Mouse (Mus musculus): ENCODE data around the gene Tor3a. TPM values are rescaled to one million over a fixed set of nuclear protein-coding genes. Genes with fewer than 3 reads are reported as not detected.

Tor3a gene
- total RNA-seq, 2 experiments from 2014 or later: 5.4 to 6.4 TPM

DNA sequence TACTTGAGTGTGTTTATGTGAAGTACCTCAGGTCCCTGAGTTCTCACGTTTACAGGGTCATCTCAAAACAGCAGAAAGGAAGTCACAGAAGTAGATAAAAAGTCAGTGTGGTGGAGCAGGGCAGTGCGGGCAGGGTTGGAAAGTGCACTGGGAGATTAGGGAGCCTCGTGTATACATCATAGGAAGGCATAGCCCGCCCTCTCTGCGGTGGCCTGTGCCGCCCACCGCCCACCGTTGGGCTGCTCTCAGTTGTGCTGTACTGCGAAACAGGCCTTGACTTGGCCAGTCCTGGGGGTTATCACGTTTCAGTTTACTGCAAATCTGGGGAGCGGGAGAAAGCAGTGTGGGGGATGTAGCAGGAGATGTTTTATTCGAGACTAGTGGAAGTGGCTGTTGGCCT lies 31.3 kb downstream of the Tor3a start:
- intact Hi-C loops (cut with DNase I): no loop called here
- DNase-seq (ENCODE audit: low spot score in 2 of 2): no peak

GRCm38 (mm10) chr1:156641808-156642207 lies 32.3 kb downstream of the Tor3a start:
- intact Hi-C loops (cut with DNase I): no loop called here
- DNase-seq (ENCODE audit: low spot score in 2 of 2): no peak

GRCm38 (mm10) chr1:156640577-156640976 lies 33.6 kb downstream of the Tor3a start:
- DNase-seq (ENCODE audit: low spot score in 2 of 2): no peak
- intact Hi-C loops (cut with DNase I): no loop called here

GRCm38 (mm10) chr1:156639455-156639854 lies 34.7 kb downstream of the Tor3a start:
- intact Hi-C loops (cut with DNase I): no loop called here
- DNase-seq (ENCODE audit: low spot score in 2 of 2): no peak

DNA sequence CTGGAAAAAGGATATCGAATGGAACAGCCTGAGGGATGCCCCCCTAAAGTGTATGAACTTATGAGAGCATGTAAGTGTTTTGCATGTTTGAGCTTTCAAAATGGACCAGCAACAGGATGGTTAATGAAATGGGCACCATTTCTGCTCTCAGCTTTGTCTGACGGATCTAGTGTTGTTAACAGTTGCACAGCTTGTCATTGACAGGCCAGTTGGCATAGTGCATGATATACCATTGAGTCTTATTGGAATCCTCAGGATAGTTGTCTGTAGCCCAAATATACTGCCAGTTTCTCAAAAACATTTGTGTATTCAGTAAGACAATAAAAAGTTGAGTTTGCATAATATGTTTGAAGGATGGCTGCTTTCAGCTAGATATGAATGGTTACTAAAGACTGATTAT lies 39.0 kb downstream of the Tor3a start:
- no peak for DNase-seq (ENCODE audit: low spot score in 2 of 2)
- intact Hi-C loops (cut with DNase I): no loop called here

DNA sequence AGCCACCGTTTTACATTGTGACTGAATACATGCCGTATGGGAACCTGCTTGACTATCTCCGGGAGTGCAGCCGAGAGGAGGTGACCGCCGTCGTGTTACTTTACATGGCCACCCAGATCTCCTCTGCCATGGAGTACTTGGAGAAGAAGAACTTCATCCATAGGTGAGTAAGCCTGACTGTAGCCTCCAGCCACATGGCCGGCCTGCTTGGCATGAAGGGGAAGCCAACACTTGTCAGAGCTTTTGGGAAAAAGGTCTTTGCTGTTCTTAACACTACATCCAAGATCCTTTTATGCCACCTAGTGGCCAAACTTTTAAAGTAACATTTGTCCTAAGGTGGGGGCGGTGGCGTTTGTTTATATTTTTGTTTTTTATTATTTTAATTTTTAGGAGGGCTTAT lies 41.1 kb downstream of the Tor3a start:
- intact Hi-C loops (cut with DNase I): loop anchor here (2.0 to 5.0 kb wide), 4 partner anchors 51 to 371 kb away; partner anchors contain the start of gene Abl2
- peak; percentile 29 to 47 for DNase-seq (ENCODE audit: low spot score in 2 of 2)

DNA sequence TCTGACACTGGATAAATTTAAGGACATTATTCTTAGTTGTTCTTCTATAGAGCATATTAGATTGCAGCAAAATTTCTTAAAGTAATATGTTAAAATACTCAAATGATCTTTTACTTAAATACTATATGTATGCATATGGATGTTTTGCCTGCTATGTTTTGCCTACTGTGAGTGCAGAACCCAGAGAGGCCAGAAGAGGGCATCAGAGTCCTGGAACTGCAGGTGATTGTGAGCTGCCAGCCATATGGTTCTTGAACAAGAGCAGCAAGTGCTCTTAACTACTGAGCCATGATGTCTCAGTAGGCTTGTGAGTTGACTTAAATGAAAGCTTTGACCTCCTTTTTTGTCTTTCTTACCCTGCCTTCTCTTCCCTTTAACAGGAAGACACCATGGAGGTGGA lies 43.2 kb downstream of the Tor3a start:
- intact Hi-C loops (cut with DNase I): loop anchor here (5.0 kb wide), 3 partner anchors 49 to 369 kb away; partner anchors contain the start of gene Abl2

DNA sequence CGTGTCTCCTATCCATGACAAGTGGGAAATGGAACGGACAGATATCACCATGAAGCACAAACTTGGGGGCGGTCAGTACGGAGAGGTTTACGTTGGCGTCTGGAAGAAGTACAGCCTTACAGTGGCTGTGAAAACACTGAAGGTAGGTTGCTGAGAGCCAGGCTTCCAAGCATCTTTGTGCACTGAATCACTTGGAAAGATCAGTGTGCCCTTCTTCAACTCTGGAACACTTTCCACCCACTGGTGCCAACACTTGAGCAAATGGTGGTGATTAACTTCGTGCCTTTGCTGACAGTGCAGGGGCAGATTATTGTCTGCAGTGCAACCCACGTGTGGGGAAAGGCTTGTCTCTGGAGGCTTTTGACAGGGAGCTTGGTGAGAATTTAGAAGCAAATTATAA lies 44.2 kb downstream of the Tor3a start:
- peak in 1 of 2 experiments; percentile 46 for DNase-seq (ENCODE audit: low spot score in 2 of 2)
- intact Hi-C loops (cut with DNase I): loop anchor here (5.0 kb wide), 3 partner anchors 48 to 368 kb away; partner anchors contain the start of gene Abl2

More for the DNA sequence above, 43.2 kb downstream of the Tor3a start:
- DNase-seq (ENCODE audit: low spot score in 2 of 2): no peak

GRCm38 (mm10) chr1:156626729-156627128 lies 47.4 kb downstream of the Tor3a start:
- intact Hi-C loops (cut with DNase I): no loop called here
- no peak for DNase-seq (ENCODE audit: low spot score in 2 of 2)

DNA sequence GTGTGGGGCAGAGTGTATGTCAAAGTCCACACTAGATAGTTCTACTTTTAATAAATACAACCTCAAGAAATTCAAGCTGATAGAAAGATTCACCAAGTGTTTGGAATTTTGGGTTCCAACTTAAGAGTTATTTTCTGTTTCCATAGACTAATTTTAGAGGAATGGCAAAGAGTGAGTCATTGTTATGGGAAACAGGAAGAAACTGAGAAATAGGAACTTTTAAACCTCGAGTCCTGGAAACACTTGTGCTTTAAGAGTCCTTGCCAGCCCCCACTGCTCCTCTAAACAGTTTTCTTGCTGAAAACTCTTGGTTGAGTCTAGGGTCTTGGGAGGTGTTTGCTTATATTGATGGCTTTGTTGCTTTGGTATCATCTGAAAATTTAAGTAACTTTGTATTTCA lies 49.9 kb downstream of the Tor3a start:
- intact Hi-C loops (cut with DNase I): no loop called here
- DNase-seq (ENCODE audit: low spot score in 2 of 2): no peak

GRCm38 (mm10) chr1:156620951-156621350 lies 53.2 kb downstream of the Tor3a start:
- intact Hi-C loops (cut with DNase I): no loop called here

GRCm38 (mm10) chr1:156620292-156620909 lies 53.8 kb downstream of the Tor3a start:
- DNase-seq (ENCODE audit: low spot score in 2 of 2): no peak
- intact Hi-C loops (cut with DNase I): no loop called here

More at GRCm38 (mm10) chr1:156620951-156621350, 53.2 kb downstream of the Tor3a start:
- DNase-seq (ENCODE audit: low spot score in 2 of 2): no peak

DNA sequence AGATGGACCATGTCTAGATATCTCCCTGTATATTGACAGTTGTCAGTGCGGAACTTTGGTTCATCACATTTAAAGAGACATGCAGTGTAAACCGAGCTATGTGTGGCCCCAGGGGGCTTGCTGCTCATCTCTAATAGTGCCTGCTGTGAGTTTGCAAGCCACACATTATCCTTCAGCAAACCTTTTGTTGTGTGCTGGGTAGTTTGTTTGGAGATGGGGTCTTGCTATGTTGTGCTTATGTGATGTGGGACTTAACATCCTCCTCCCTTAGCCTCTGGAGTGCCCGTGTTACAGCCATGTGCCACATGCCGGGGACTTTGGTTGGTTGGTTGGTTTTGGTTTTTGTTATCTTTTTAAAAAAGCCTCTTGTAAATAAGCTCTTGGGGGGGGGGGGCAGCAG lies 56.3 kb downstream of the Tor3a start:
- no peak for DNase-seq (ENCODE audit: low spot score in 2 of 2)
- intact Hi-C loops (cut with DNase I): loop anchor here (2.0 kb wide), 1 partner anchor 59 kb away; the partner anchor contains the start of gene Abl2

GRCm38 (mm10) chr1:156616989-156617598 lies 57.1 kb downstream of the Tor3a start:
- intact Hi-C loops (cut with DNase I): loop anchor here (2.0 kb wide), 1 partner anchor 58 kb away; the partner anchor contains the start of gene Abl2
- DNase-seq (ENCODE audit: low spot score in 2 of 2): no peak

- intact Hi-C loops (cut with DNase I): loop anchor here (2.0 kb wide), 1 partner anchor 57 kb away; the partner anchor contains the start of gene Abl2
Measured at GRCm38 (mm10) chr1:156615381-156616133, 58.6 kb downstream of the Tor3a start.

GRCm38 (mm10) chr1:156614710-156615109 lies 59.4 kb downstream of the Tor3a start:
- intact Hi-C loops (cut with DNase I): no loop called here

More at GRCm38 (mm10) chr1:156615381-156616133, 58.6 kb downstream of the Tor3a start:
- DNase-seq (ENCODE audit: low spot score in 2 of 2): no peak

DNA sequence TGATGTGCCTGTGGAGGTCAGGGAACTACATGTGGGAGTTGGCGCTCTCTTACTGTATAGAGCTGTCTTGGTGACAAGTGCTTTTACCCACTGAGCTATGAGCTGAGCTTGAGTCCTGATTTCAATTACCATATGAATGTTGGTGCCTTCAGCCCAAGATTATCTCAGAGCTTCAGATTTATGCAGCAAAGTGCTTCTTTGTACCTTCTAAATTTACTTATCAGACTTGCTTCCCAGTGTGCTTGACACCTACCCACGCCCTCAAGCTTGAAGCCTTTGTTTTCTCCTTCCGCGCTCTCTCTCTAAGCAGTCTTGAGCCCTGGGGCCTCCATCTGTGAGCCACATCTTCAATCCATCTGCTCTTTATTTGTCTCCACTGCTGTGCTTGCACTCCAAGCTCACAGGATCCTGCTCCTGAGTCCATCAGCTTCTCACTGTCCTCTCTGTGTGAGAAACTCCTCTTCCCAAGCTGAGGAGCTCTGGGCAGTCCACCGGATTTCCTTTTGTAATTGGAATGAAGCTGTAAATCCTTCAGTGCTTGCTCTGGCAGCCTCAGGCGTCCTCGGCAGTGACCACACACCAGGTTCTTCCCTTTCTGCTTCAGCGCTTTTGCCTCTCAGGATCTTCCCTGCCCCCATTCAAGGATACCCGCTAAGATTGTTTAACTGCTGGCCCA lies 60.2 kb downstream of the Tor3a start:
- peak; percentile 44 to 85 for DNase-seq (ENCODE audit: low spot score in 2 of 2)
- intact Hi-C loops (cut with DNase I): no loop called here

More at GRCm38 (mm10) chr1:156614710-156615109, 59.4 kb downstream of the Tor3a start:
- DNase-seq (ENCODE audit: low spot score in 2 of 2): no peak

GRCm38 (mm10) chr1:156610257-156610656 lies 63.9 kb downstream of the Tor3a start:
- intact Hi-C loops (cut with DNase I): no loop called here
- no peak for DNase-seq (ENCODE audit: low spot score in 2 of 2)

- intact Hi-C loops (cut with DNase I): no loop called here
- DNase-seq (ENCODE audit: low spot score in 2 of 2): no peak
Measured at GRCm38 (mm10) chr1:156608496-156608895, 65.7 kb downstream of the Tor3a start.

- intact Hi-C loops (cut with DNase I): no loop called here
- DNase-seq (ENCODE audit: low spot score in 2 of 2): no peak
Measured at GRCm38 (mm10) chr1:156605940-156606339, 68.2 kb downstream of the Tor3a start.

Data from left cerebral cortex, postnatal 25 days (tissue).